26 mouse cellular contexts compared by ENCODE assay signal in genomic region chr3:32427695-32428094, GRCm38 (mm10). TPM values are rescaled to one million over a fixed set of nuclear protein-coding genes. Genes with fewer than 3 reads are reported as not detected.
DNase-seq lines count a peak whose midpoint lies in the region; ATAC-seq and TF ChIP-seq lines count a peak whose summit lies in the region.
"Had no signal": no experiment of that assay in that cellular context is flagged by ENCODE, and none has a peak within 500 bp of the region (broad histone marks: within the 10 kb centered on the region; RNA-seq: fewer than 3 reads in every experiment).

No protein-coding gene starts in this region.

- TF ChIP-seq CTCF in liver, adult 2 months (IDR thresholded peaks at IDR 0.05; ENCODE audit: low read depth, low read length), result no peak
- no peak for TF ChIP-seq CTCF in liver, postnatal 0 days (IDR thresholded peaks at IDR 0.05; ENCODE audit: low read depth)

- no peaks in the 10 kb centered on the region for H3K9me3 ChIP-seq in heart, embryonic 10.5 days
- no peaks in the 10 kb centered on the region for H3K9me3 ChIP-seq in liver, postnatal 0 days (ENCODE audit: low read length)
- H3K9me3 ChIP-seq in midbrain, embryonic 15.5 days, result no peaks in the 10 kb centered on the region
- H3K9me3 ChIP-seq: embryonic facial prominence, embryonic 12.5 days; intestine, embryonic 15.5 days; liver, embryonic 13.5 days; neural tube, embryonic 12.5 days; stomach, embryonic 15.5 days had no signal

- no peak for ATAC-seq in liver, postnatal 0 days
- peak; percentile 60 to 79 for ATAC-seq in hematopoietic stem cell, adult 5-6 weeks (replicated peaks in 1 of 2; ENCODE audit: insufficient read depth in 1 of 2, low FRiP score in 2 of 2, low TSS enrichment in 1 of 2, low read depth in 1 of 2, poor library complexity in 2 of 2, severe bottlenecking in 2 of 2)
- ATAC-seq in midbrain, embryonic 15.5 days (replicated peaks), result no peak
- ATAC-seq: forebrain, postnatal 0 days; hindbrain, embryonic 16.5 days; intestine, embryonic 15.5 days had no signal

- peaks cover 7% of the 10 kb centered on the region; the same call in 1 of the 2 replicates for H3K4me1 ChIP-seq in heart, embryonic 10.5 days
- H3K4me1 ChIP-seq in liver, adult 2 months (ENCODE audit: control insufficient read depth, insufficient read depth, low read length), result peaks cover 10% of the 10 kb centered on the region
- peaks cover 12% of the 10 kb centered on the region; the same call in 1 of the 2 replicates for H3K4me1 ChIP-seq in liver, postnatal 0 days (ENCODE audit: insufficient read depth)
- H3K4me1 ChIP-seq in midbrain, embryonic 15.5 days, result peaks cover 8% of the 10 kb centered on the region; the same call in 1 of the 2 replicates
- H3K4me1 ChIP-seq: embryonic facial prominence, embryonic 12.5 days; neural tube, embryonic 12.5 days; stomach, embryonic 15.5 days had no signal

- H3K9ac ChIP-seq in liver, adult 2 months (ENCODE audit: low read depth, low read length), result no peak overlapping the region
- H3K9ac ChIP-seq in liver, postnatal 0 days (replicated peaks), result no peak overlapping the region
- no peak overlapping the region for H3K9ac ChIP-seq in midbrain, embryonic 15.5 days
- H3K9ac ChIP-seq: embryonic facial prominence, embryonic 12.5 days; forebrain, postnatal 0 days; intestine, embryonic 15.5 days; limb, embryonic 13.5 days; liver, embryonic 13.5 days; lung, embryonic 14.5 days; neural tube, embryonic 12.5 days; stomach, embryonic 15.5 days had no signal

- H3K4me3 ChIP-seq in heart, embryonic 10.5 days, result no peak overlapping the region
- H3K4me3 ChIP-seq in liver, adult 2 months (ENCODE audit: insufficient read depth, low read depth, low read length), result no peak overlapping the region
- H3K4me3 ChIP-seq in liver, postnatal 0 days (ENCODE audit: low read depth, low read length), result no peak overlapping the region
- H3K4me3 ChIP-seq in midbrain, embryonic 15.5 days, result no peak overlapping the region
- H3K4me3 ChIP-seq: embryonic facial prominence, embryonic 12.5 days; hindbrain, embryonic 10.5 days; intestine, embryonic 15.5 days; limb, embryonic 13.5 days; liver, embryonic 13.5 days; neural tube, embryonic 12.5 days; stomach, embryonic 15.5 days had no signal

- DNase-seq in heart, embryonic 10.5 days (ENCODE audit: low spot score), result peak; percentile 16
- DNase-seq in heart, postnatal 36 days, result no peak
- no peak for DNase-seq in liver, adult 2 months (ENCODE audit: extremely low read depth, low read depth, low spot score)
- DNase-seq in liver, postnatal 0 days, result no peak
- no peak for DNase-seq in frontal cortex, postnatal 25 days (ENCODE audit: low spot score in 2 of 2)
- DNase-seq: adrenal gland, postnatal 14 days; cerebellum, postnatal 10 days; forebrain, postnatal 0 days; gastrocnemius, postnatal 36 days; kidney, postnatal 25 days; layer of hippocampus, postnatal 36 days; liver, embryonic 13.5 days; lung, embryonic 14.5 days; midbrain, embryonic 14.5 days; retina, postnatal 1 day; right cerebral cortex, postnatal 25 days; thymus, postnatal 25 days had no signal

- no peak for TF ChIP-seq EP300 in liver, postnatal 0 days (IDR thresholded peaks at IDR 0.05; ENCODE audit: low read depth)

- 83% methylated on average over 4 of the region's 4 CpGs for WGBS in heart, embryonic 10.5 days
- 44% methylated on average over 4 of the region's 4 CpGs for WGBS in liver, adult 2 months
- 46% methylated on average over 4 of the region's 4 CpGs for WGBS in liver, postnatal 0 days (ENCODE audit: insufficient replicate concordance)
- 84% methylated on average over 4 of the region's 4 CpGs for WGBS in midbrain, embryonic 15.5 days

- no peak overlapping the region for H3K4me2 ChIP-seq in liver, postnatal 0 days (ENCODE audit: low read depth, low read length)
- no peak overlapping the region for H3K4me2 ChIP-seq in midbrain, embryonic 15.5 days
- H3K4me2 ChIP-seq: embryonic facial prominence, embryonic 12.5 days; intestine, embryonic 15.5 days; limb, embryonic 13.5 days; liver, embryonic 13.5 days; lung, embryonic 14.5 days; neural tube, embryonic 12.5 days; stomach, embryonic 15.5 days had no signal

- H3K36me3 ChIP-seq in heart, embryonic 10.5 days, result peaks cover 11% of the 10 kb centered on the region; the same call in 1 of the 2 replicates
- no peaks in the 10 kb centered on the region for H3K36me3 ChIP-seq in liver, adult 2 months (ENCODE audit: control insufficient read depth, insufficient read depth, low read length)
- H3K36me3 ChIP-seq in liver, postnatal 0 days (replicated peaks; ENCODE audit: insufficient read depth, low read length), result 0 out of 2 replicates have a peak, but pooled peaks cover 4% of the 10 kb centered on the region
- no peaks in the 10 kb centered on the region for H3K36me3 ChIP-seq in midbrain, embryonic 15.5 days (replicated peaks)
- H3K36me3 ChIP-seq: embryonic facial prominence, embryonic 12.5 days; intestine, embryonic 15.5 days; liver, embryonic 13.5 days; neural tube, embryonic 12.5 days; stomach, embryonic 15.5 days had no signal

- H3K27ac ChIP-seq in heart, embryonic 10.5 days, result no peak overlapping the region
- 0 out of 2 replicates have a peak overlapping the region, but pooled peaks have one; percentile 30 for H3K27ac ChIP-seq in liver, adult 2 months (replicated peaks; ENCODE audit: insufficient read depth, low read depth, low read length)
- no peak overlapping the region; the same call in 1 of the 2 replicates for H3K27ac ChIP-seq in liver, postnatal 0 days (ENCODE audit: low read depth)
- no peak overlapping the region for H3K27ac ChIP-seq in midbrain, embryonic 15.5 days
- H3K27ac ChIP-seq: embryonic facial prominence, embryonic 12.5 days; hindbrain, embryonic 10.5 days; intestine, embryonic 15.5 days; limb, embryonic 13.5 days; liver, embryonic 13.5 days; neural tube, embryonic 12.5 days; stomach, embryonic 15.5 days had no signal

- no peak for TF ChIP-seq POLR2A in liver, adult 2 months (IDR thresholded peaks at IDR 0.05; ENCODE audit: extremely low read depth, insufficient read depth, low read length)

- intact Hi-C loops in heart, postnatal 36 days (cut with DNase I), result no loop called here

- no peaks in the 10 kb centered on the region for H3K27me3 ChIP-seq in heart, embryonic 10.5 days (ENCODE audit: insufficient read depth, poor library complexity, severe bottlenecking)
- H3K27me3 ChIP-seq in liver, adult 2 months (ENCODE audit: control insufficient read depth, insufficient read depth, low read length), result no peaks in the 10 kb centered on the region
- H3K27me3 ChIP-seq in liver, postnatal 0 days (ENCODE audit: insufficient read depth, low read length), result no peaks in the 10 kb centered on the region
- H3K27me3 ChIP-seq in midbrain, embryonic 15.5 days (replicated peaks), result no peaks in the 10 kb centered on the region
- H3K27me3 ChIP-seq: embryonic facial prominence, embryonic 12.5 days; intestine, embryonic 15.5 days; limb, embryonic 13.5 days; liver, embryonic 13.5 days; neural tube, embryonic 12.5 days; stomach, embryonic 15.5 days had no signal

- H3K79me2 ChIP-seq in liver, adult 2 months (ENCODE audit: control insufficient read depth, insufficient read depth, low read length), result peaks cover 38% of the 10 kb centered on the region

RNA-seq across cellular contexts. Expression of gene Pik3ca, which starts 30.2 kb away (rescaled TPM):
- 4.7 and 6.1 TPM in 2 replicates for polyA plus RNA-seq in heart, embryonic 10.5 days (2016; fragmentation: Nextera tagmentation; extraction: Ambion mirVana)
- 10 to 100 TPM; 48.4 to 52.2 TPM for total RNA-seq in heart, postnatal 36 days (2021)
- 21.1 and 23.1 TPM in 2 replicates for total RNA-seq in liver, adult 2 months (2014; rRNA removed)
- 2.4 and 2.8 TPM in 2 replicates for polyA plus RNA-seq in liver, adult 2 months (2012; rRNA removed)
- polyA plus RNA-seq in liver, postnatal 0 days (2015; fragmentation: Nextera tagmentation; extraction: Ambion mirVana), result 3.4 and 3.9 TPM in 2 replicates
- total RNA-seq in hematopoietic stem cell, adult 5-6 weeks (2017), result 39.6 and 60.9 TPM in 2 replicates
- 12.8 and 13.6 TPM in 2 replicates for polyA plus RNA-seq in midbrain, embryonic 15.5 days (2015; fragmentation: Nextera tagmentation; extraction: Ambion mirVana)

Comparison
In these comparisons a context has a peak if more than half of its experiments do, and no peak if none do; other contexts are left out.
1. ATAC-seq: peak in hematopoietic stem cell, adult 5-6 weeks (2 of 2); none in liver, postnatal 0 days (single experiment) and midbrain, embryonic 15.5 days (single experiment).